Mouse (Mus musculus) forebrain, embryonic 10.5 days (tissue): ENCODE results near the gene Kdelr1. TPM values are rescaled to one million over a fixed set of nuclear protein-coding genes. Genes with fewer than 3 reads are reported as not detected.

Experiments used
- DNase-seq: peaks from one replicate; pipeline ENCODE4 v3.0.0-alpha.2; 2017; ENCODE audit warnings: low spot score; ENCODE audit errors: extremely low spot score
- H3K27ac ChIP-seq: fragments of 300-500 bp; sonication (generic); 2 replicates; pipeline ENCODE4 v1.5.1; 2016; ENCODE audit warnings: mild to moderate bottlenecking
- H3K27me3 ChIP-seq: fragments of 300-500 bp; sonication (generic); 2 replicates; pipeline ENCODE4 v1.6.1; 2016; ENCODE audit warnings: mild to moderate bottlenecking; ENCODE audit not compliant: poor library complexity, severe bottlenecking
- H3K36me3 ChIP-seq: fragments of 300-500 bp; sonication (generic); replicated peaks from 2 replicates; pipeline ENCODE4 v1.6.1; 2016; ENCODE audit warnings: mild to moderate bottlenecking, moderate library complexity
- H3K4me1 ChIP-seq: fragments of 300-500 bp; sonication (generic); 2 replicates; pipeline ENCODE4 v1.6.1; 2016
- H3K4me3 ChIP-seq: fragments of 300-500 bp; sonication (generic); 2 replicates; pipeline ENCODE4 v1.5.1; 2016; ENCODE audit warnings: mild to moderate bottlenecking, moderate library complexity
- H3K9me3 ChIP-seq: fragments of 300-500 bp; sonication (generic); 2 replicates; pipeline ENCODE4 v1.6.1; 2016; ENCODE audit warnings: mild to moderate bottlenecking, moderate library complexity
- WGBS: fragments of 180-500 bp; shearing (Covaris S2); methylation state at CpG from one replicate; pipeline ENCODE4 v1.1.7; 2016; 5-methylcytosine and 5-hydroxymethylcytosine counted together
- polyA plus RNA-seq: library from polyadenylated mRNA; unstranded; fragments of >200 nt; fragmentation: Nextera tagmentation; extraction: Ambion mirVana; gene quantifications from 2 replicates; pipeline ENCODE4 v1.2.1, GENCODE M21; 2016

The Kdelr1 gene
- polyA plus RNA-seq, 1 experiment from 2014 or later = 37.0 TPM

DNA sequence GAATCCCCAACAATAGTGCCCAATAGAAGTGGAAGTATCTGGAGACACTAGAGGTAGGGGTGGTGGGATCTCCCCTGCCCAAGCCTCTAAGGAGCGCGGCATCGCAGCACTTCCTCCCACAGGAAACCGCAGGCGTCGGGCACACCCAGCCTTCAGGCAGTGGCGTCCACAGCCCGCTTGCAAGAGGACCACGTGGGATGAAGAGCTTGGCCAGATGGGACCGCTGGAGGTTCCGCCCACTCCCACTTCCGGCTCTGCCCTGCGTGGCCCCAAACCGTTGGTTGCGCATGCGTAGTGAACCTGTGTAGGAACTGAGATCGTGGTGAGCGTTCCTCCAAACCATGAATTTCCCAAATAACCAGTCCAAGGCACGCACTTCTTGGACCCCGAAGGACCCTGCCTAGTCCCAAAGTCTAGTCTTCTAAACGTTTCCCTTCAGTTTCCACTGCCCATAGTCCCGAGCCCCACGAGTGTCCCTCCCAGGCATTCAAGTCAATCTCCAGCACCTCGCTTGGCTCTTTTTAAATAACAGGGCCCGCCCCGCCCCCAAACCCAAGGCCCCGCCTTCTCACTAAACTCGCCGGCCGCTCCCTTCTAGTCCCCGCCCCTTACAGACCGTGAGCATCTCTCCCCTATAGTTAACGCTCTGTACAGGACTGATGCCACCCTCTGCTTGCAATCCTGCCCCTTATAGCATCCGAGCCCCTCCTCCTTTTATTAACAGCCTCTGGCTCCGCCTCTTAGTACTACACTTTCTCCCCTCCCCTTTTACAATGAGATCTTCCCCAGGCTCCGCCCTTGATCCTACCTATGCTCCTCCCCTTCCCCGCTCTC lies 50.6 kb downstream of the Kdelr1 start:
- peaks cover 5% of the 10 kb centered on the region; the same call in 1 of the 2 replicates for H3K9me3 ChIP-seq
- peaks cover 44% of the 10 kb centered on the region for H3K27me3 ChIP-seq
- peak overlapping the region; percentile 55 for H3K4me3 ChIP-seq
- no peaks in the 10 kb centered on the region; the same call in 1 of the 2 replicates for H3K36me3 ChIP-seq
- WGBS = 2% methylated on average over 37 of the region's 37 CpGs
- H3K27ac ChIP-seq = peak overlapping the region; percentile 88
- H3K4me1 ChIP-seq = peaks cover 42% of the 10 kb centered on the region
- DNase-seq = peak; percentile 90

- 4% methylated on average over 24 of the region's 24 CpGs for WGBS
- peaks cover 5% of the 10 kb centered on the region; the same call in 1 of the 2 replicates for H3K9me3 ChIP-seq
- DNase-seq = peak; percentile 61
- H3K4me3 ChIP-seq = peak within 1 kb of the TSS; percentile 55
- peaks cover 52% of the 10 kb centered on the region for H3K27me3 ChIP-seq
- H3K27ac ChIP-seq = peak within 1 kb of the TSS; percentile 88
- peaks cover 45% of the 10 kb centered on the region for H3K4me1 ChIP-seq
- no peaks in the 10 kb centered on the region; the same call in 1 of the 2 replicates for H3K36me3 ChIP-seq
Measured at GRCm38 (mm10) chr7:45923762-45924428, 51.3 kb downstream of the Kdelr1 start, which contains the start of gene Ccdc114. Gene Ccdc114 (plus strand): TSS chr7:45924072.

- peaks cover 57% of the 10 kb centered on the region for H3K27me3 ChIP-seq
- WGBS = 12% methylated on average over 14 of the region's 14 CpGs
- H3K27ac ChIP-seq = peak overlapping the region; percentile 88
- peaks cover 5% of the 10 kb centered on the region; the same call in 1 of the 2 replicates for H3K9me3 ChIP-seq
- H3K36me3 ChIP-seq = no peaks in the 10 kb centered on the region; the same call in 1 of the 2 replicates
- H3K4me3 ChIP-seq = peak overlapping the region; percentile 55
- peaks cover 48% of the 10 kb centered on the region for H3K4me1 ChIP-seq
- no peak for DNase-seq
Measured at GRCm38 (mm10) chr7:45924429-45924816, 51.9 kb downstream of the Kdelr1 start.

- H3K4me1 ChIP-seq = peaks cover 16% of the 10 kb centered on the region
- H3K4me3 ChIP-seq = peak overlapping the region; percentile 32
- DNase-seq = no peak
- H3K9me3 ChIP-seq = peaks cover 11% of the 10 kb centered on the region; the same call in 1 of the 2 replicates
- H3K27me3 ChIP-seq = peaks cover 32% of the 10 kb centered on the region
- WGBS = 9% methylated on average over 21 of the region's 23 CpGs
- peaks cover 6% of the 10 kb centered on the region for H3K36me3 ChIP-seq
- H3K27ac ChIP-seq = peak overlapping the region; percentile 30; the same call in 1 of the 2 replicates
Measured at GRCm38 (mm10) chr7:45928626-45929295, 56.2 kb downstream of the Kdelr1 start.

- peaks cover 11% of the 10 kb centered on the region; the same call in 1 of the 2 replicates for H3K9me3 ChIP-seq
- H3K27ac ChIP-seq = no peak overlapping the region
- H3K36me3 ChIP-seq = peaks cover 6% of the 10 kb centered on the region
- peaks cover 26% of the 10 kb centered on the region for H3K27me3 ChIP-seq
- peaks cover 6% of the 10 kb centered on the region for H3K4me1 ChIP-seq
- 94% methylated on average over 1 of the region's 1 CpGs for whole genome bisulfite sequencing
- no peak for DNase-seq
- no peak overlapping the region for H3K4me3 ChIP-seq
Measured at GRCm38 (mm10) chr7:45929688-45930087, 57.1 kb downstream of the Kdelr1 start.

Other genes with a start within 250 kb of the Kdelr1 start
- gene Rasip1, start 245.3 kb upstream of the Kdelr1 start, polyA plus RNA-seq = 4.5 and 4.7 TPM in 2 replicates
- 1.7 and 3.1 TPM in 2 replicates for gene Mamstr, start 232.8 kb upstream of the Kdelr1 start, polyA plus RNA-seq
- 0.12 TPM in 2 replicates for gene Fut2, start 206.4 kb upstream of the Kdelr1 start, polyA plus RNA-seq
- 0.38 and 0.63 TPM in 2 replicates for gene Ntn5, start 188.8 kb upstream of the Kdelr1 start, polyA plus RNA-seq
- gene Sec1, start 178.4 kb upstream of the Kdelr1 start, polyA plus RNA-seq = 0.78 and 1.1 TPM in 2 replicates
- gene Car11, start 172.9 kb upstream of the Kdelr1 start, polyA plus RNA-seq = 2.5 and 3.2 TPM in 2 replicates
- gene Dbp, start 167.7 kb upstream of the Kdelr1 start, polyA plus RNA-seq = 2.6 and 2.7 TPM in 2 replicates
- 1,181 and 1,186 TPM in 2 replicates for gene Rpl18, start 157.3 kb upstream of the Kdelr1 start, polyA plus RNA-seq
- 34.0 and 36.6 TPM in 2 replicates for gene Sphk2, start 154.8 kb upstream of the Kdelr1 start, polyA plus RNA-seq
- gene Fam83e, start 151.6 kb upstream of the Kdelr1 start, polyA plus RNA-seq = 2.6 and 3.3 TPM in 2 replicates
- 0.50 TPM in 1 of 2 replicates, not detected in the other for gene Spaca4, start 147.0 kb upstream of the Kdelr1 start, polyA plus RNA-seq
- 1.7 and 2.7 TPM in 2 replicates for gene Lmtk3, start 89.0 kb upstream of the Kdelr1 start, polyA plus RNA-seq
- gene Sult2b1, start 88.1 kb upstream of the Kdelr1 start, polyA plus RNA-seq = 1.6 and 2.3 TPM in 2 replicates
- 132 and 136 TPM in 2 replicates for gene Cyth2, start 58.2 kb upstream of the Kdelr1 start, polyA plus RNA-seq
- 0.76 and 0.78 TPM in 2 replicates for gene Kcnj14, start 48.0 kb upstream of the Kdelr1 start, polyA plus RNA-seq
- gene Grwd1, start 41.8 kb upstream of the Kdelr1 start, polyA plus RNA-seq = 132 and 137 TPM in 2 replicates
- 0.09 TPM in 2 replicates for gene Grin2d, start 5.6 kb downstream of the Kdelr1 start, polyA plus RNA-seq
- gene Syngr4, start 23.9 kb downstream of the Kdelr1 start, polyA plus RNA-seq = 1.3 and 1.9 TPM in 2 replicates
- gene Tmem143, start 24.2 kb downstream of the Kdelr1 start, polyA plus RNA-seq = 4.2 and 4.8 TPM in 2 replicates
- 8.5 and 9.7 TPM in 2 replicates for gene Emp3, start 48.6 kb downstream of the Kdelr1 start, polyA plus RNA-seq
- gene Ccdc114, start 51.3 kb downstream of the Kdelr1 start, polyA plus RNA-seq = 5.2 TPM in 2 replicates
- gene Abcc6, start 157.5 kb downstream of the Kdelr1 start, polyA plus RNA-seq = 0.10 and 0.33 TPM in 2 replicates
- 33.7 and 33.8 TPM in 2 replicates for gene Nomo1, start 160.9 kb downstream of the Kdelr1 start, polyA plus RNA-seq
- 0.12 and 0.54 TPM in 2 replicates for gene Kcnj11, start 228.0 kb downstream of the Kdelr1 start, polyA plus RNA-seq